Mouse (Mus musculus) thymus, adult 2 months (tissue): ENCODE data around the gene Acyp1.

ENCODE experiments used
- CTCF ChIP-seq: fragments of 200-500 bp; IDR thresholded peaks from 2 replicates; pipeline ENCODE4 v1.5.1; 2012; ENCODE audit warnings: mild to moderate bottlenecking, control low read depth, low read length, moderate library complexity, borderline replicate concordance; ENCODE audit not compliant: control insufficient read depth, poor library complexity, insufficient read depth; ENCODE audit errors: extremely low read depth
- POLR2A ChIP-seq: fragments of 200-500 bp; IDR thresholded peaks from 2 replicates; pipeline ENCODE4 v1.6.1; 2012; ENCODE audit warnings: mild to moderate bottlenecking, low read length, control low read depth, moderate library complexity; ENCODE audit not compliant: control insufficient read depth, poor library complexity, insufficient read depth; ENCODE audit errors: extremely low read depth

DNA sequence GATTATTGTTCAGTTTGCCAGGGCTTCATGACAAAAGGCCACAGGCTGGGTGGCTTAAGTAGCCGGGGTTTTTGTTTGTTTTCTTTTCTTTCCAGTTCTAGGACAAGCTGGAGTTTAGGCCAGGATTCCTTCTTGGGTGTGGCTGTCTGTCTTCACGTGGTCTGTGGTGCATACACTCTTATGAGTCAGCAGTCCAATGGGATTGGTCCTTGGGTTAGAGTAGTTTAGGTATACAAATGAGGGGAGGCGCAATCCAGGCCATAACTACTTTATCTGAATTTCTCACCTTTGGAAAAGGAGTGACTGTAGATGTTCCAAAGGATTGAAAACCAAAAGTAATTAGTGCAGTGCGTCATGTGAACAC lies 16.4 kb downstream of the Acyp1 start:
- TF ChIP-seq POLR2A: no peak
- TF ChIP-seq CTCF: no peak
